Mouse (Mus musculus): ENCODE data around the gene Pex5.

DNA sequence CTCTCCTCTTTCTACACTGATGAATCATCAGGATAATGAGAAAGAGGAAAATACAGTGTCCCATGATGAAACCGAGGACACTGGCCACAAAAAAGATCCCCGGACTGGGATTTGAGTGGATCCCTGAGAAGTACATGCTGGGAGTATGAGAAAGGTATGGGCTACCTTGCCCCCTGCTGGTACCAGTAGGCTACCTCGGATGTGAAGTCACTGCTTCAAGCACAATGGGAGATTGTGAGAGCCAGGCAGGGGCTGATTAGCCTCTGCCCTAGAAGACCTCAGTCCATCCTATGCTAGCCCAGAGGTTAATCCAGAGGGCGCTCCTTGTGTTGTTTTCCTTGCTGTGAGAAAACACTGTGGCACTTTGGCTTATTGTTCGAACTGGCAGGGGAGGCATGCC is 50.5 kb downstream of the Pex5 start:
- TF ChIP-seq CTCF (IDR thresholded peaks at IDR 0.05; ENCODE audit: insufficient read depth, low read depth, low read length) (no peak), POLR2A (IDR thresholded peaks at IDR 0.05; ENCODE audit: insufficient read depth, low read depth, low read length) (no peak)

Data from olfactory bulb, adult 2 months (tissue).